Mouse (Mus musculus) cerebellum, adult 2 months (tissue): ENCODE measurements around the gene Mak.

Experiments used
- CTCF ChIP-seq: fragments of 200-500 bp; IDR thresholded peaks from 2 replicates; pipeline ENCODE4 v1.5.1; 2011; ENCODE audit warnings: low read depth, mild to moderate bottlenecking, control low read depth, low read length, moderate library complexity, borderline replicate concordance; ENCODE audit not compliant: insufficient read depth
- POLR2A ChIP-seq: fragments of 200-500 bp; IDR thresholded peaks from 2 replicates; pipeline ENCODE4 v1.6.1; 2011; ENCODE audit warnings: low read length, control low read depth, borderline replicate concordance; ENCODE audit not compliant: insufficient read depth

DNA sequence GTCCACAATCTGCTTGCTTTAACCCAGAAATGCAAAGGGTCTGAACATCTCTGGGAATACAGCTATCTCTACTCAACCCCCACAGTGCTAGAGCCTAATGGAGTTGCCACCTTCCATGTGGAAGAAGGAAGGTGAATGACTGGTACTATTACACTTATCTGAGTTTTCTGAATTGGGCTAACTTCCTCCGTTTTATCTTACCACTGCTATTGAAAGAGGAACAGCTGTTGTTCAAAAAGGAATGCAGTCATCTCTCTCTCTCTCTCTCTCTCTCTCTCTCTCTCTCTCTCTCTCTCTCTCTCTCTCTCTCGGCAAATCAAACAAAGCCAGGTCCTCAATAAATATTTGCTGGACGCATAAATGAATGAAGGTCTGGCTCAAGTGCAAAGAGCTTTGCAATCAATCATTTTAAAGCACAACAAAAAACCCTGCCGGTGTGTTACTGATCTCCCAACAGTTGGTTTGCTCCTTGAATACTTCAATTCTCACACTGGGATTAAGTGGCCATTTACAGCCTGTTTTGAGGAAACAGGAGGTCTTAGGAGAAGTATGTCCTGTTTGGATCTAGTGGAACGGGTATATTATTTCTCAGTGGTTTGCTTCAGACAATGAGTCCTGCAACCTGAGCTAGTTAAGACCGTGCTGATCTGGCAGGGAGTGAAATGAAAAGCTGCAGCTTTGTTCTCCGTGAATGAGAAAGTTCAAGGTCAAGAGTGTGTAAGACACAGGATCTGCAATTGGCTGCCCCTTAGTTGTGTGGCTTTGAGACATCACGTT, 84.8 kb downstream of the Mak start:
- no peak for TF ChIP-seq CTCF
- TF ChIP-seq POLR2A = no peak
